Mouse (Mus musculus) retina, adult 2 months (tissue): Measurements from ENCODE around the gene Dscam.

Source experiments
- DNase-seq: peaks from one replicate; pipeline ENCODE4 v3.0.0-alpha.2; 2012; ENCODE audit warnings: low read depth, low spot score

The Dscam gene

GRCm38 (mm10) chr16:96563350-96564257, 606.9 kb downstream of the Dscam start:
- DNase-seq, result no peak

GRCm38 (mm10) chr16:96559796-96560195, 610.8 kb downstream of the Dscam start:
- DNase-seq, result no peak

GRCm38 (mm10) chr16:96558341-96558740, 612.2 kb downstream of the Dscam start:
- no peak for DNase-seq

GRCm38 (mm10) chr16:96556621-96557020, 613.9 kb downstream of the Dscam start:
- no peak for DNase-seq

- DNase-seq, result no peak
Measured at GRCm38 (mm10) chr16:96555412-96555811, 615.1 kb downstream of the Dscam start.

- DNase-seq, result no peak
Measured at GRCm38 (mm10) chr16:96552680-96553079, 617.9 kb downstream of the Dscam start.

- DNase-seq, result no peak
Measured at GRCm38 (mm10) chr16:96541056-96541455, 629.5 kb downstream of the Dscam start.
